Mouse (Mus musculus): ENCODE measurements around the gene Slc25a13. TPM values are rescaled to one million over a fixed set of nuclear protein-coding genes. Genes with fewer than 3 reads are reported as not detected.
A peak's percentile ranks its signal among the peaks of the same experiment; 100 is the strongest.

Gene Slc25a13
- polyA plus RNA-seq, 1 experiment: not detected

GRCm38 (mm10) chr6:6011364-6011763 lies 205.6 kb downstream of the Slc25a13 start:
- H3K4me3 ChIP-seq (ENCODE audit: insufficient read depth, low read depth, low read length): no peak overlapping the region
- H3K27ac ChIP-seq (ENCODE audit: insufficient read depth, low read depth, low read length): no peak overlapping the region
- TF ChIP-seq CTCF (IDR thresholded peaks at IDR 0.05; ENCODE audit: insufficient read depth, low read depth, low read length): no peak
- TF ChIP-seq POLR2A (IDR thresholded peaks at IDR 0.05; ENCODE audit: insufficient read depth, low read depth, low read length): no peak
- WGBS: 37% methylated on average over 2 of the region's 2 CpGs
- peaks cover 5% of the 10 kb centered on the region for H3K4me1 ChIP-seq (ENCODE audit: control insufficient read depth, insufficient read depth, low read length)

- Histone ChIP-seq H3K4me1 (ENCODE audit: control insufficient read depth, insufficient read depth, low read length) (peaks cover 12% of the 10 kb centered on the region), H3K4me3 (ENCODE audit: insufficient read depth, low read depth, low read length) (peak overlapping the region; percentile 81), H3K27ac (ENCODE audit: insufficient read depth, low read depth, low read length) (peak overlapping the region; percentile 56; the same call in 1 of the 2 replicates)
- WGBS: 5% methylated on average over 42 of the region's 42 CpGs
- TF ChIP-seq CTCF (IDR thresholded peaks at IDR 0.05; ENCODE audit: insufficient read depth, low read depth, low read length) (peak; percentile 89), POLR2A (IDR thresholded peaks at IDR 0.05; ENCODE audit: insufficient read depth, low read depth, low read length) (no peak)
Observed at GRCm38 (mm10) chr6:6005762-6006431, 211.1 kb downstream of the Slc25a13 start.

GRCm38 (mm10) chr6:6004756-6005485 lies 212.1 kb downstream of the Slc25a13 start:
- 27% methylated on average over 12 of the region's 12 CpGs for WGBS
- peak overlapping the region; percentile 23; the same call in 1 of the 2 replicates for H3K27ac ChIP-seq (ENCODE audit: insufficient read depth, low read depth, low read length)
- no peak overlapping the region for H3K4me3 ChIP-seq (ENCODE audit: insufficient read depth, low read depth, low read length)
- H3K4me1 ChIP-seq (ENCODE audit: control insufficient read depth, insufficient read depth, low read length): peaks cover 12% of the 10 kb centered on the region
- no peak for TF ChIP-seq POLR2A (IDR thresholded peaks at IDR 0.05; ENCODE audit: insufficient read depth, low read depth, low read length)
- TF ChIP-seq CTCF (IDR thresholded peaks at IDR 0.05; ENCODE audit: insufficient read depth, low read depth, low read length): no peak

- WGBS: 37% methylated on average over 3 of the region's 3 CpGs
- Histone ChIP-seq H3K27ac (ENCODE audit: insufficient read depth, low read depth, low read length) (no peak overlapping the region; the same call in 1 of the 2 replicates), H3K4me1 (ENCODE audit: control insufficient read depth, insufficient read depth, low read length) (peaks cover 12% of the 10 kb centered on the region), H3K4me3 (ENCODE audit: insufficient read depth, low read depth, low read length) (no peak overlapping the region)
- no peak for TF ChIP-seq CTCF (IDR thresholded peaks at IDR 0.05; ENCODE audit: insufficient read depth, low read depth, low read length)
- no peak for TF ChIP-seq POLR2A (IDR thresholded peaks at IDR 0.05; ENCODE audit: insufficient read depth, low read depth, low read length)
Observed at GRCm38 (mm10) chr6:6002061-6002460, 214.9 kb downstream of the Slc25a13 start.

- no peak overlapping the region for H3K27ac ChIP-seq (ENCODE audit: insufficient read depth, low read depth, low read length)
- WGBS: 44% methylated on average over 6 of the region's 6 CpGs
- peaks cover 6% of the 10 kb centered on the region for H3K4me1 ChIP-seq (ENCODE audit: control insufficient read depth, insufficient read depth, low read length)
- H3K4me3 ChIP-seq (ENCODE audit: insufficient read depth, low read depth, low read length): no peak overlapping the region
- TF ChIP-seq CTCF (IDR thresholded peaks at IDR 0.05; ENCODE audit: insufficient read depth, low read depth, low read length) (no peak), POLR2A (IDR thresholded peaks at IDR 0.05; ENCODE audit: insufficient read depth, low read depth, low read length) (no peak)
Observed at GRCm38 (mm10) chr6:5997535-5997934, 219.4 kb downstream of the Slc25a13 start.

GRCm38 (mm10) chr6:5993056-5993455 lies 223.9 kb downstream of the Slc25a13 start:
- Histone ChIP-seq H3K4me3 (ENCODE audit: insufficient read depth, low read depth, low read length) (no peak overlapping the region), H3K27ac (ENCODE audit: insufficient read depth, low read depth, low read length) (peak overlapping the region; percentile 53; the same call in 1 of the 2 replicates), H3K4me1 (ENCODE audit: control insufficient read depth, insufficient read depth, low read length) (peaks cover 15% of the 10 kb centered on the region)
- 15% methylated on average over 7 of the region's 7 CpGs for WGBS
- TF ChIP-seq POLR2A (IDR thresholded peaks at IDR 0.05; ENCODE audit: insufficient read depth, low read depth, low read length) (no peak), CTCF (IDR thresholded peaks at IDR 0.05; ENCODE audit: insufficient read depth, low read depth, low read length) (no peak)

- no peak overlapping the region for H3K4me3 ChIP-seq (ENCODE audit: insufficient read depth, low read depth, low read length)
- peak overlapping the region; percentile 77 for H3K27ac ChIP-seq (ENCODE audit: insufficient read depth, low read depth, low read length)
- H3K4me1 ChIP-seq (ENCODE audit: control insufficient read depth, insufficient read depth, low read length): peaks cover 15% of the 10 kb centered on the region
- WGBS: 12% methylated on average over 25 of the region's 25 CpGs
- TF ChIP-seq CTCF (IDR thresholded peaks at IDR 0.05; ENCODE audit: insufficient read depth, low read depth, low read length): no peak
- TF ChIP-seq POLR2A (IDR thresholded peaks at IDR 0.05; ENCODE audit: insufficient read depth, low read depth, low read length): no peak
Observed at GRCm38 (mm10) chr6:5991817-5992755, 224.9 kb downstream of the Slc25a13 start.

GRCm38 (mm10) chr6:5991243-5991642 lies 225.7 kb downstream of the Slc25a13 start:
- Histone ChIP-seq H3K4me3 (ENCODE audit: insufficient read depth, low read depth, low read length) (no peak overlapping the region), H3K27ac (ENCODE audit: insufficient read depth, low read depth, low read length) (peak overlapping the region; percentile 77), H3K4me1 (ENCODE audit: control insufficient read depth, insufficient read depth, low read length) (peaks cover 15% of the 10 kb centered on the region)
- WGBS: 38% methylated on average over 6 of the region's 6 CpGs
- TF ChIP-seq CTCF (IDR thresholded peaks at IDR 0.05; ENCODE audit: insufficient read depth, low read depth, low read length): no peak
- no peak for TF ChIP-seq POLR2A (IDR thresholded peaks at IDR 0.05; ENCODE audit: insufficient read depth, low read depth, low read length)
